Mouse (Mus musculus): ENCODE measurements around the gene Ctnnbl1. TPM values are rescaled to one million over a fixed set of nuclear protein-coding genes. Genes with fewer than 3 reads are reported as not detected.

The Ctnnbl1 gene
- polyA plus RNA-seq, 1 experiment from 2014 or later = 55.4 TPM

GRCm38 (mm10) chr2:157844746-157845145 is 107.5 kb downstream of the Ctnnbl1 start:
- WGBS = 76% methylated on average over 2 of the region's 2 CpGs
- no peaks in the 10 kb centered on the region for H3K27me3 ChIP-seq (ENCODE audit: control insufficient read depth, insufficient read depth, low read length)
- no peaks in the 10 kb centered on the region for H3K9me3 ChIP-seq (ENCODE audit: control insufficient read depth, low read depth, low read length)
- H3K4me3 ChIP-seq (ENCODE audit: low read depth, low read length) = no peak overlapping the region
- no peak overlapping the region for H3K27ac ChIP-seq (ENCODE audit: low read length)
- no peak overlapping the region for H3K9ac ChIP-seq (replicated peaks; ENCODE audit: low read depth, low read length)
- H3K4me1 ChIP-seq (ENCODE audit: control insufficient read depth, insufficient read depth, low read length) = no peaks in the 10 kb centered on the region
- no peak overlapping the region for H3K4me2 ChIP-seq (replicated peaks; ENCODE audit: low read depth, low read length)
- no peaks in the 10 kb centered on the region for H3K36me3 ChIP-seq (ENCODE audit: control insufficient read depth, insufficient read depth, low read length)
- no peak for ATAC-seq (ENCODE audit: insufficient number of reproducible peaks, insufficient read depth, low FRiP score, low read depth)

GRCm38 (mm10) chr2:157845831-157846230 is 108.6 kb downstream of the Ctnnbl1 start:
- Histone ChIP-seq H3K9ac (replicated peaks; ENCODE audit: low read depth, low read length) (no peak overlapping the region), H3K27ac (ENCODE audit: low read length) (no peak overlapping the region), H3K36me3 (ENCODE audit: control insufficient read depth, insufficient read depth, low read length) (no peaks in the 10 kb centered on the region), H3K9me3 (ENCODE audit: control insufficient read depth, low read depth, low read length) (no peaks in the 10 kb centered on the region), H3K4me1 (ENCODE audit: control insufficient read depth, insufficient read depth, low read length) (no peaks in the 10 kb centered on the region), H3K4me2 (replicated peaks; ENCODE audit: low read depth, low read length) (no peak overlapping the region), H3K27me3 (ENCODE audit: control insufficient read depth, insufficient read depth, low read length) (no peaks in the 10 kb centered on the region), H3K4me3 (ENCODE audit: low read depth, low read length) (no peak overlapping the region)
- WGBS = 90% methylated on average over 5 of the region's 5 CpGs
- ATAC-seq (ENCODE audit: insufficient number of reproducible peaks, insufficient read depth, low FRiP score, low read depth) = no peak

- no peaks in the 10 kb centered on the region for H3K27me3 ChIP-seq (ENCODE audit: control insufficient read depth, insufficient read depth, low read length)
- no peaks in the 10 kb centered on the region for H3K9me3 ChIP-seq (ENCODE audit: control insufficient read depth, low read depth, low read length)
- no peaks in the 10 kb centered on the region for H3K36me3 ChIP-seq (ENCODE audit: control insufficient read depth, insufficient read depth, low read length)
- no peak overlapping the region for H3K4me2 ChIP-seq (replicated peaks; ENCODE audit: low read depth, low read length)
- no peak overlapping the region for H3K4me3 ChIP-seq (ENCODE audit: low read depth, low read length)
- H3K4me1 ChIP-seq (ENCODE audit: control insufficient read depth, insufficient read depth, low read length) = no peaks in the 10 kb centered on the region
- no peak overlapping the region for H3K27ac ChIP-seq (ENCODE audit: low read length)
- no peak for ATAC-seq (ENCODE audit: insufficient number of reproducible peaks, insufficient read depth, low FRiP score, low read depth)
- no peak overlapping the region for H3K9ac ChIP-seq (replicated peaks; ENCODE audit: low read depth, low read length)
- WGBS = 73% methylated on average over 3 of the region's 3 CpGs
These were observed 115.9 kb downstream of the Ctnnbl1 start for GRCm38 (mm10) chr2:157853135-157853534.

- H3K4me2 ChIP-seq (replicated peaks; ENCODE audit: low read depth, low read length) = no peak overlapping the region
- no peaks in the 10 kb centered on the region for H3K4me1 ChIP-seq (ENCODE audit: control insufficient read depth, insufficient read depth, low read length)
- no peaks in the 10 kb centered on the region for H3K27me3 ChIP-seq (ENCODE audit: control insufficient read depth, insufficient read depth, low read length)
- no peak overlapping the region for H3K27ac ChIP-seq (ENCODE audit: low read length)
- no peak for ATAC-seq (ENCODE audit: insufficient number of reproducible peaks, insufficient read depth, low FRiP score, low read depth)
- no peak overlapping the region for H3K9ac ChIP-seq (replicated peaks; ENCODE audit: low read depth, low read length)
- no peaks in the 10 kb centered on the region for H3K9me3 ChIP-seq (ENCODE audit: control insufficient read depth, low read depth, low read length)
- WGBS = 71% methylated on average over 6 of the region's 6 CpGs
- no peak overlapping the region for H3K4me3 ChIP-seq (ENCODE audit: low read depth, low read length)
- H3K36me3 ChIP-seq (ENCODE audit: control insufficient read depth, insufficient read depth, low read length) = no peaks in the 10 kb centered on the region
These were observed 118.6 kb downstream of the Ctnnbl1 start for GRCm38 (mm10) chr2:157855814-157856213.

- Histone ChIP-seq H3K4me1 (ENCODE audit: control insufficient read depth, insufficient read depth, low read length) (no peaks in the 10 kb centered on the region), H3K9ac (replicated peaks; ENCODE audit: low read depth, low read length) (no peak overlapping the region), H3K27ac (ENCODE audit: low read length) (no peak overlapping the region), H3K36me3 (ENCODE audit: control insufficient read depth, insufficient read depth, low read length) (no peaks in the 10 kb centered on the region), H3K4me3 (ENCODE audit: low read depth, low read length) (no peak overlapping the region), H3K4me2 (replicated peaks; ENCODE audit: low read depth, low read length) (no peak overlapping the region), H3K9me3 (ENCODE audit: control insufficient read depth, low read depth, low read length) (no peaks in the 10 kb centered on the region), H3K27me3 (ENCODE audit: control insufficient read depth, insufficient read depth, low read length) (no peaks in the 10 kb centered on the region)
- WGBS = 79% methylated on average over 3 of the region's 3 CpGs
- no peak for ATAC-seq (ENCODE audit: insufficient number of reproducible peaks, insufficient read depth, low FRiP score, low read depth)
These were observed 120.3 kb downstream of the Ctnnbl1 start for GRCm38 (mm10) chr2:157857496-157857895.

GRCm38 (mm10) chr2:157858317-157858716 is 121.1 kb downstream of the Ctnnbl1 start:
- WGBS = 70% methylated on average over 7 of the region's 7 CpGs
- no peaks in the 10 kb centered on the region for H3K4me1 ChIP-seq (ENCODE audit: control insufficient read depth, insufficient read depth, low read length)
- no peak overlapping the region for H3K4me3 ChIP-seq (ENCODE audit: low read depth, low read length)
- no peak for ATAC-seq (ENCODE audit: insufficient number of reproducible peaks, insufficient read depth, low FRiP score, low read depth)
- no peak overlapping the region for H3K4me2 ChIP-seq (replicated peaks; ENCODE audit: low read depth, low read length)
- H3K27ac ChIP-seq (ENCODE audit: low read length) = no peak overlapping the region
- no peaks in the 10 kb centered on the region for H3K27me3 ChIP-seq (ENCODE audit: control insufficient read depth, insufficient read depth, low read length)
- H3K9ac ChIP-seq (replicated peaks; ENCODE audit: low read depth, low read length) = no peak overlapping the region
- no peaks in the 10 kb centered on the region for H3K36me3 ChIP-seq (ENCODE audit: control insufficient read depth, insufficient read depth, low read length)
- no peaks in the 10 kb centered on the region for H3K9me3 ChIP-seq (ENCODE audit: control insufficient read depth, low read depth, low read length)

GRCm38 (mm10) chr2:157859046-157859701 is 122.0 kb downstream of the Ctnnbl1 start:
- no peak overlapping the region for H3K27ac ChIP-seq (ENCODE audit: low read length)
- H3K4me1 ChIP-seq (ENCODE audit: control insufficient read depth, insufficient read depth, low read length) = no peaks in the 10 kb centered on the region
- H3K27me3 ChIP-seq (ENCODE audit: control insufficient read depth, insufficient read depth, low read length) = no peaks in the 10 kb centered on the region
- no peaks in the 10 kb centered on the region for H3K9me3 ChIP-seq (ENCODE audit: control insufficient read depth, low read depth, low read length)
- WGBS = 89% methylated on average over 8 of the region's 8 CpGs
- no peak for ATAC-seq (ENCODE audit: insufficient number of reproducible peaks, insufficient read depth, low FRiP score, low read depth)
- no peak overlapping the region for H3K4me2 ChIP-seq (replicated peaks; ENCODE audit: low read depth, low read length)
- no peak overlapping the region for H3K4me3 ChIP-seq (ENCODE audit: low read depth, low read length)
- H3K9ac ChIP-seq (replicated peaks; ENCODE audit: low read depth, low read length) = no peak overlapping the region
- no peaks in the 10 kb centered on the region for H3K36me3 ChIP-seq (ENCODE audit: control insufficient read depth, insufficient read depth, low read length)

GRCm38 (mm10) chr2:157861273-157861944 is 124.2 kb downstream of the Ctnnbl1 start:
- Histone ChIP-seq H3K4me3 (ENCODE audit: low read depth, low read length) (no peak overlapping the region), H3K27me3 (ENCODE audit: control insufficient read depth, insufficient read depth, low read length) (no peaks in the 10 kb centered on the region), H3K9ac (replicated peaks; ENCODE audit: low read depth, low read length) (no peak overlapping the region), H3K36me3 (ENCODE audit: control insufficient read depth, insufficient read depth, low read length) (no peaks in the 10 kb centered on the region), H3K27ac (ENCODE audit: low read length) (no peak overlapping the region), H3K4me1 (ENCODE audit: control insufficient read depth, insufficient read depth, low read length) (no peaks in the 10 kb centered on the region), H3K4me2 (replicated peaks; ENCODE audit: low read depth, low read length) (no peak overlapping the region), H3K9me3 (ENCODE audit: control insufficient read depth, low read depth, low read length) (no peaks in the 10 kb centered on the region)
- no peak for ATAC-seq (ENCODE audit: insufficient number of reproducible peaks, insufficient read depth, low FRiP score, low read depth)
- WGBS = 56% methylated on average over 10 of the region's 10 CpGs
